Mouse (Mus musculus) kidney, embryonic 15.5 days (tissue): Measurements from ENCODE around the gene Eif4ebp2. TPM values are rescaled to one million over a fixed set of nuclear protein-coding genes. Genes with fewer than 3 reads are reported as not detected.

Source experiments
- ATAC-seq: fragments of 200-750 bp; cut with Nextera tagmentation; replicated peaks from 2 replicates; pipeline ENCODE4 v1.8.0; 2017; ENCODE audit warnings: moderate TSS enrichment; ENCODE audit not compliant: low FRiP score
- H3K27ac ChIP-seq: fragments of 300-500 bp; sonication (generic); 2 replicates; pipeline ENCODE4 v1.5.1; 2015; ENCODE audit warnings: mild to moderate bottlenecking, inconsistent platforms
- H3K27me3 ChIP-seq: fragments of 300-500 bp; sonication (generic); 2 replicates; pipeline ENCODE4 v1.6.1; 2015; ENCODE audit warnings: inconsistent platforms
- H3K36me3 ChIP-seq: fragments of 300-500 bp; sonication (generic); 2 replicates; pipeline ENCODE4 v1.6.1; 2015; ENCODE audit warnings: inconsistent platforms
- H3K4me1 ChIP-seq: fragments of 300-500 bp; sonication (generic); 2 replicates; pipeline ENCODE4 v1.6.1; 2015; ENCODE audit warnings: inconsistent platforms
- H3K4me2 ChIP-seq: fragments of 300-500 bp; sonication (generic); 2 replicates; pipeline ENCODE4 v1.6.1; 2015; ENCODE audit warnings: moderate library complexity, mild to moderate bottlenecking, inconsistent platforms
- H3K4me3 ChIP-seq: fragments of 300-500 bp; sonication (generic); replicated peaks from 2 replicates; pipeline ENCODE4 v1.5.1; 2015; ENCODE audit warnings: mild to moderate bottlenecking, inconsistent platforms
- H3K9ac ChIP-seq: fragments of 300-500 bp; sonication (generic); 2 replicates; pipeline ENCODE4 v1.6.1; 2015; ENCODE audit warnings: mild to moderate bottlenecking, inconsistent platforms
- H3K9me3 ChIP-seq: fragments of 300-500 bp; sonication (generic); replicated peaks from 2 replicates; pipeline ENCODE4 v1.6.1; 2016; ENCODE audit warnings: inconsistent platforms
- WGBS: fragments of 180-500 bp; shearing (Covaris S2); methylation state at CpG from one replicate; pipeline ENCODE4 v1.1.7; 2015; ENCODE audit warnings: mixed read lengths; 5-methylcytosine and 5-hydroxymethylcytosine counted together
- polyA plus RNA-seq: library from polyadenylated mRNA; unstranded; fragments of >200 nt; fragmentation: Nextera tagmentation; extraction: Ambion mirVana; gene quantifications from 2 replicates; pipeline ENCODE4 v1.2.1, GENCODE M21; 2015

Eif4ebp2 gene
- polyA plus RNA-seq, 1 experiment from 2014 or later = 70.0 TPM

- H3K4me3 ChIP-seq = no peak overlapping the region
- H3K27me3 ChIP-seq = no peaks in the 10 kb centered on the region
- ATAC-seq = no peak
- H3K4me2 ChIP-seq = no peak overlapping the region
- H3K36me3 ChIP-seq = no peaks in the 10 kb centered on the region
- WGBS = 78% methylated on average over 5 of the region's 5 CpGs
- 0 out of 2 replicates have a peak overlapping the region, but pooled peaks have one; percentile 5 for H3K27ac ChIP-seq
- H3K9ac ChIP-seq = no peak overlapping the region
- peaks cover 94% of the 10 kb centered on the region for H3K4me1 ChIP-seq
- H3K9me3 ChIP-seq = peaks cover 3% of the 10 kb centered on the region
Observed at GRCm38 (mm10) chr10:61378698-61379097, 73.8 kb downstream of the Eif4ebp2 start.

Other genes with a start within 250 kb of the Eif4ebp2 start
- gene Adamts14, start 179.2 kb downstream of the Eif4ebp2 start, polyA plus RNA-seq = 1.3 and 1.9 TPM in 2 replicates
- not detected in 2 replicates for gene Prf1, start 154.8 kb downstream of the Eif4ebp2 start, polyA plus RNA-seq
- gene Pald1, start 69.1 kb downstream of the Eif4ebp2 start, polyA plus RNA-seq = 33.5 and 37.3 TPM in 2 replicates
- gene Nodal, start 34.7 kb downstream of the Eif4ebp2 start, polyA plus RNA-seq = 0.38 and 0.42 TPM in 2 replicates
- gene Lrrc20, start 23.1 kb upstream of the Eif4ebp2 start, polyA plus RNA-seq = 8.1 and 8.4 TPM in 2 replicates
- 0.12 and 0.21 TPM in 2 replicates for gene Npffr1, start 142.8 kb upstream of the Eif4ebp2 start, polyA plus RNA-seq
- 193 and 202 TPM in 2 replicates for gene Ppa1, start 195.9 kb upstream of the Eif4ebp2 start, polyA plus RNA-seq
- 225 and 236 TPM in 2 replicates for gene Sar1a, start 227.6 kb upstream of the Eif4ebp2 start, polyA plus RNA-seq
- gene Tysnd1, start 242.9 kb upstream of the Eif4ebp2 start, polyA plus RNA-seq = 33.0 and 36.5 TPM in 2 replicates